Mouse (Mus musculus): ENCODE measurements around the gene Psrc1.

The Psrc1 gene

GRCm38 (mm10) chr3:108383485-108384354 is at the start of gene Psrc1:
Psrc1 (plus strand) TSS chr3:108383839.
- DNase-seq (ENCODE audit: low spot score in 2 of 2), result peak; percentile 72 to 86

- no peak for DNase-seq (ENCODE audit: low spot score in 2 of 2)
Measured at GRCm38 (mm10) chr3:108336878-108337277, 46.8 kb upstream of the Psrc1 start.

DNA sequence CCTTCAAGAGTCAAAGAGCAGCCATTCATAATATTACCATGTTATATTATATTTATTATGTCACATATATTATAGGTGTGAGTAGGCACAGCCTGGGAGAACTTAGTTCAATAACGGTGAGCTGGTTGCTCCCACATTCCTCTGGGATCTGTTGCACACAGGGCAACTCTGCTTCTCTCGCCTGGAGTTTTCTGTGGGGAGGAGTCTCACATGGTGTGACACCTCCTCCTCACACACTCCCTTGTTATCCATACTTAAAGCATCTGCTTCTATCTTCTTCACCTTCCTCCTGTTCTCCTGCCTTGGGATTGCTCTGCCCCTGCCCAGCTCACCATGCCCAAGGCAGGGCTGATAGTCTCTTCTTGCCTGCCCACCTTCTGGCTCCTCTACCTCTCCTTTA is 42.6 kb upstream of the Psrc1 start:
- no peak for DNase-seq (ENCODE audit: low spot score in 2 of 2)

DNA sequence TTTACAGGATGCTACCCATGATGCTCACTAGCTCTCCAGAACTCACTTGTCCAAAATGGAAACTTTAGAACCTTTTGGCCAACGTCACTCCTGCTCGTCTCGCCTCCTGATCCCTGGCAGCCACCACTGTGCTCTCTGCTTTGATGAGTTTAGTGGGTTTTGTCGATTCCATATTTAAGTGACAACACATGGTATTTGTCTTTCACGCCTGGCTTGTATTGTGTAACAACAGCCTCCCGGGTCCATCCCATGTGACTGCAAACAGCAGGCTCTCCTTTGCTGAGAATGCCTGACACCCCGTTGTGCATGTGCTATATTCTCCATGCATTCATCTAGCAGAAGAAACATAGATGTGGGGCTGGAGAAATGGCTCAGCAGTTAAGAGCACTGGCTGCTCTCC is 41.5 kb upstream of the Psrc1 start:
- no peak for DNase-seq (ENCODE audit: low spot score in 2 of 2)

- no peak for DNase-seq (ENCODE audit: low spot score in 2 of 2)
Measured at GRCm38 (mm10) chr3:108345855-108346254, 37.8 kb upstream of the Psrc1 start.

DNA sequence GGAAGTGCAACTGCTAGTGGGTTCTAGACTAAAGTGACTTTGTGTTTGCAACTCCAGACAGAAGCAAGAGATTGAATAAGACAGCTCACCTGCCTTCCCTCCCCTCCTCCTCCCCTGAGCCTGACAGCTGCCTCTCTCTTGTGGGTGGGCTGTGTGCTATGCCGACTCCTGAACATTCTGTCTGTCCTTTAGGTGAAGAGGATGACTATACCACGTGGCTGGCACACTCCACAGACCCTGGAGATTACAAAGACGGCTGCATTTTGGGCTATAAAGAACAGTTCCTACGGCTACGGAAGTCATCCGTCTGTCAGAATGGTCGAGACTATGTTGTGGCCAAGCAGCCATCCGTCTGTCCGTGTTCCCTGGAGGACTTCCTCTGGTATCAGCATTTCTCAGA is 35.3 kb upstream of the Psrc1 start:
- DNase-seq (ENCODE audit: low spot score in 2 of 2), result no peak

DNA sequence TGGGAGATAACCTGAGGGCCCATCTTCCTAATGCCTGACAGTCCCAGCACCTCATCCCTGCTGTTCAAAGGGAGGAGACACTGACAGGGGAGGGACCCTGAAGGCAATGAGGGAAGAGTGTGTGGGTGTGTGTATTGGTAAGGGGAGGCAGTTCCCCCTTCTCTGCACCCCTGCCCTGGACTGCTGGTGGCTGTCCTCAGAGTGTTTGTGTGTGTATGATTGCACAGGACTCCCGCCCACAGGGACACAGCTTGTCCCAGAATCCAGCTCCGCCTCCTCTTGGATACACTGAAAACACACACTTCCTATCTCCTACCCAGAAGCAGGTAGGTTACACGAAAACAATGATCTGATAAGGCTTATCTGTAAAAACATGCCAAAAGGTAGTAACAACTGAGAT is 28.4 kb upstream of the Psrc1 start:
- no peak for DNase-seq (ENCODE audit: low spot score in 2 of 2)

DNA sequence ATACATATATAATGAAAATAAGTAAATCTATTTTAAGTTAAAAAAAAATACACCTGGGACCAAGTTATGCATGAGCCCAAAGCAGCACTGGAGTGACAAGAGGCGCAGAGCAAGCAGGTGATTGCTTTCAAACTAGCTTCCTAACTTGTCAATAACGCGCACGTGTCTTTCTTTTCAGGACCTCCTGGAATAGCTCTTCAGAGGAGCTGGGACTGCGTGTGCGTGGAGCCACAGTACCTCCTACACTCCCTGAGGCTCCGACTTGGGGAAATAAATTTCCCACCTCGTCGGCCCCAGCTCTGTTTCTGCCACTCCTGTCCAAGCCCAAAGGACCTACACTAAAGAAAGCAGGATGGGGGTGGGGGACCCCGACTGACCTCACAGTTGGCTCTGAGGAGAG is 26.6 kb upstream of the Psrc1 start:
- DNase-seq (ENCODE audit: low spot score in 2 of 2), result no peak

DNA sequence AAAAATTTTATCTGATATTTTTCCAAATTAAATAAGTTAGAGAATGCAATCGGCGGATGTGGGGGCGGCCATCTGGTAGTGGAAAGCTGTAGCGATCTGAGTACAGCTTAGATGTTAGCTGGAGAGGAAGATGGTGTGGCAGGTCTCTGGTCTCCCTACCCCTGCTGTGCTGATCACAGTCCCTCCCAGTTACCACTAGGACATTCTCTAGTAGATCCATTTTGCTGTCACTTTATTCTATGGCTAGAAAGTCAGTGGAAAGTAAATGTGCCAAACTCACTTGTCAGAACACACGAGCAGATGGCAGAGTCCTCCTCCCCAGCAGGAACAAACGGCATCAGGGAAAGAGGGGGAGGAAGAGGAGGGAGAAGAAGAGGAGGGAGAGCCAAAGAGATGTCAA is 25.2 kb upstream of the Psrc1 start:
- no peak for DNase-seq (ENCODE audit: low spot score in 2 of 2)

DNA sequence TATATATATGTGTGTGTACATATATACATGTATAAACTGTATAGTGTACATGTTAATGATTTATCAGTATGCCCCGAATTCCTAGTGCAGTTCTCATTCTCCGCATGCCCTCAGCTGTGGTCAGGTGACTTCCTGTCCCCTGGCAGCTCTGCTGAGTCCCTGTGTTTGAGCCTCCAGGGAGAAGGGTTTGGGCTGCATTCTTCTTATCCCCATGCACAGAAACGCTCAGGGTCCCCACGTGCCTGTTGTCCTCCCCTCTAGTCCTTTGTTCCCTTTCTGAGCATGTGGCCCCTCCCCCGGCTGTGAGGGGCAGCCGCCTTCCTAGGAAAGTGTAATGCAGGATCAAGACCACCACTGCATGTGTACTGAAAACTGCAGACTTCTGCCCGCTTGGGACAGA is 22.7 kb upstream of the Psrc1 start:
- DNase-seq (ENCODE audit: low spot score in 2 of 2), result no peak

DNA sequence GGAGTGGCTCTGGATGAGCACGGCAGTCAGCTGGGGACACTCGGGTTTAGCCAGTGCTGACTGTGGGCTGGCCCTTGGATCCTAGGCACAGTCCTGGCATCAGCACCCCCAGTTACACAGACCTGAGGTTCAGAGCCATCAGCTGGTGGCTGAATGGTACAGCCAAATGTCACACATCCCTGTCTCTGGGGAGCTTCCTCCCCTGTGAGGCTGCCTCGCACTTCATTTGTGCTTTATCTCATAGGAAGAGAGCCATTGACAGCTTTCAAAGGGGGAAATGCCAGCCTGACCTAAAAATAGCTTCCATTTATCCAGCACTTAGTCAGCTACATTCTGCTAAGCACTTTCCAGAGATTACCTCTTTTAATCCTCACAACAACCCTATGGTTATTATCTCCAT is 20.0 kb upstream of the Psrc1 start:
- no peak for DNase-seq (ENCODE audit: low spot score in 2 of 2)

DNA sequence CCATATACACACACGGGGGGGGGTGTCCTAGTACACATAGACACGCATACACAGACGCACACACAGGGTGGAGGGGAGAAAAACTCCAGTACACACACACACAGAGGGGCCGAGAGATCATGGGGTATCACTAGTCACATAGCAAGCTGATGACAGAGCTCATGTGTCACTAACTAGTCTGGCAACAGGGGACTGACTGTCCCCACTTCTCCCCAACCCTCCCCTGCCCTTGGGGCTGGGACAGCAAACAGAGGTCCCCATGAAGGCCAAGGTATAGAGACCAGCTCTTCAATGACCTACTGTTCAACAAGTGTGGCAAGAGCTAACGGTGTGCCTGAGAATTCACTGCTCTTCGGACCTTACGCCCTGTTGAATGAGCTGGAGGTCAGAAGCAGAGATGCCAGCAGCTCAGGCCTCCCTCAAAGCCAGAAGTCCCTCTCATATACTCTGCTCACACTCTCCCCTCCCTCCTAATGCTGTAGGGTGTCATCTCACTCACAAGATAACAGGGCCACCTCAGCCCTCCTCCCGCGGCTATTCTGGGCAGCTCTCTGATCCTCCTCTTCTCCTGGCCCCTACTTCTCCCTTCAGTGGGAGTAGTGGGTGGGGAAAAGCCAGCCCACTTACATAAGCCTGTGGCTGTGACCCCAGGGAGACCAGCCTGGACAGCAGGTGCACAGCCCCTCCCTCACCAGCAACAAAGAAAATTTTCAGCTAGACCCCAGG is 19.2 kb upstream of the Psrc1 start, which contains the start of gene Mybphl:
TSS of gene Mybphl (plus strand) at position 642 of the 726 bp plus-strand sequence.
- no peak for DNase-seq (ENCODE audit: low spot score in 2 of 2)

DNA sequence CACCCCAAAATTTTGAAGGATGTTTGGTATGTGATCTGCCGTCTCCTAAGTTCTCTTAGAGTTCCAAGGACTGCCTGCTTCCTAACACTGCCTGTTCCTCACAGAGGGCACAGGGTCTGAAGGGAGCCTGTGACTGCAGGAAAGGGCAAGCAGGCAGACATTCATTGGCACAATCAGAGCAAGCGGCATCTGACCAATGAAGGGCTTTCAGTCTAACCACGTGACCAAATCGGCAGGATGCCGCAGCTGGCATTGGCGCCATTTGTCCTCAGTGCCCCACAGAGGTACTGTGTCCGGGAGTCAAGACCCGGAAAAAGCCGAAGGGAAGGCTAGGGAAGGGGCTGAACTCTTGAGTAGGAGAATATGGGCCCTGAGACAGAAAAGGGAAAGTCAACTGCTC is 16.5 kb upstream of the Psrc1 start:
- DNase-seq (ENCODE audit: low spot score in 2 of 2), result no peak

GRCm38 (mm10) chr3:108367828-108368227 is 15.8 kb upstream of the Psrc1 start:
- no peak for DNase-seq (ENCODE audit: low spot score in 2 of 2)

- no peak for DNase-seq (ENCODE audit: low spot score in 2 of 2)
Measured at GRCm38 (mm10) chr3:108368721-108369120, 14.9 kb upstream of the Psrc1 start.

DNA sequence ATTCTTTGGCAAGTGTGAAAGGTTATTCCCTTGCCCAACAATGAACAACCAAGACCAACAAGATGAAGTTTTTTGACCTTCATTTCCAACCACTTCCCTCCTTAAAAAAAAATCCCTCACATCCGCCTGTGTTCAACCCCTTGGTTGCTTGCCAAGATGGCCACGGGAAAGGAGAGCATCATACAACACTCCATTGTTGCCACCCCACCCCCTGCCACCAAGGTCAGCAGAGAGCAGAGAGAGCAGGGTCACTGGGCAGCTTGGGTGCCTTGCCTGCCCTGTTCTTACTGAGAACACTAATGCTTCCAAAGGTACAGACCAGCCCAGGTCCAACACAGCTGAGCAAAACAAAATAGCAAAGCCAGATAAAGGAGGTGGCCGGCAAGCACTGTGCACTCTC is 11.4 kb upstream of the Psrc1 start:
- DNase-seq (ENCODE audit: low spot score in 2 of 2), result no peak

GRCm38 (mm10) chr3:108372691-108373090 is 10.9 kb upstream of the Psrc1 start:
- DNase-seq (ENCODE audit: low spot score in 2 of 2), result no peak

DNA sequence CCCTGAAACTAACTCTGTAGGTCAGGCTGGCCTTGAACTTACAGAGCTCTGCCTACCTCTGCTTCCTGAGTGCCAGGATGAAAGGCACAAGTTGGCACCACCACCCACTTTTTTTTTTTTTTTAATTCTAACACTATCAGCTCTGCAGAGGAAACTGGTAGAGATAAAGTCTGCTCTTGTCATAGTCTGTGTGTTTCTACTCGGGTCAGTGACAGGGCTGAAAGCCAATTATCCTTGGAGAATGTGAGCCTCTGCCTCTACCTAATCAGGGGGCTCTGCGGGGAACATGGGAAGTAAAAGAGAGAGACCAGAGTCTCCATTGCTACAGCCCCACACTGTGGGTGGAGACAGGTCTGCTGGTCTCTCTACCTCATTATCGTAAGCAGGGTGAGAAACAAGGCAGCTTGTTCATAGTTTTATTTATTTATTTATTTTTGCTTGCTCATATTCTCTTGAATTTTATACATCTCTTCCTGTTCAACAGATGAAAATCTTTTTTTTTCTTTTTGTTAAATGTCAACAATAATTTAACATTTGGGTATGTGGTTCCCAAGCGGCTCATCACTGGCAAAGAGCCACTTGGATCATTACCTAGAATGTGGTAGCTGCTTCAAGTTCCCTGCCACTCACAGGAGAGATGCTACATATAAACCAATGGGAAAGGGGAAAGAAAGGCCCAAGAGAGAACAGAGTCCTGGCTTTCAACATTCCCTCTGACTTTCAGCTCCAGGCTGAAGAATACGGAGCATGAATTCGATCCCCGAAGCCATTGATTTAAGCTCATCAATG is 4.6 kb upstream of the Psrc1 start:
- DNase-seq (ENCODE audit: low spot score in 2 of 2), result no peak

GRCm38 (mm10) chr3:108380695-108381094 is 2.9 kb upstream of the Psrc1 start:
- no peak for DNase-seq (ENCODE audit: low spot score in 2 of 2)

DNA sequence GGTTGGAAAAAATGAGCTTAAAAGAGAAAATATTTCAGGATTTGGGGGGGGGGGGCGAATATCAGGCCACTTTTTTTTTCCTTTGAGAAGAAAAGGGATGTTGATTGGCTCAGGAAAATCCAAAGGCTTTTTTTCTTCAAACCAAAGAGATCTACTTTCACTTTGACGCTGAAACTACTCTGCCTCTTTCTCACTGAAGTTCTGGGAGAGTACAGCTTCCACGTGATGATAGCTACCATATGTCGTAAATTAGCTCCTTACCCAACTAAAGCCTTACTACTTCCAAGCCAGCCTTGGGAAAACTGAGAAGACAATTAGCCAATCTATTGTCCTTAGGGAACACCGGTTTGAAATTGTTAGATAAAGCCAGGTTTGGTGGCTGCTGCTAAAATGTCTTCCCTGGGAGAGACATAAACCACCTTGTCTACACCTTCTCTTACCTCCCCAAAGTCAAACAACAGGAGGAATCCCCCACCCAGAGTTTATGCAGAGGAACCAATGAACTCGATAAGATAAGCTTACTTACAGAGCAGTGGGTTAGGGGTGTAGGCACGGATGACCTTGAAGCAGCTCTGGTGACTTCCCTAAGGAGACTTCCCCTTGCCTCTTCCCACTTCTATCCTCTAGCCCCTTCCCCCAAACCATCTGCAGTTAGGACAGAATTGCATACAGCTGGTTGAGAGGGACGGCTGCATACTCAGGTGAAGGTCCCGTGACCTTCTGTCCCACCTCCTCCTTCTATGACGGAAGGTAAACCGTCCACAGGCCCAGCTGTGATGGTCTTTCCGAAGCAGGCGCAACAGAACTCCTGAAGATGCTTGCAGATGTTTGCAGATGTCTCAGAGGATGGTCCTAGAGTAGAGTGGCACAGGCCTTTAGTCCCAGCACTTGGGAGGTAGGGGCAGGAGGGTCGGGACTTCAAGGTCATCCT is 1.4 kb upstream of the Psrc1 start:
- no peak for DNase-seq (ENCODE audit: low spot score in 2 of 2)

- DNase-seq (ENCODE audit: low spot score in 2 of 2), result no peak
Measured at GRCm38 (mm10) chr3:108384425-108384824, 786 bp downstream of the Psrc1 start.

Measured in frontal cortex, postnatal 10 days (tissue).